Mouse (Mus musculus): ENCODE results near the gene Tmem176b. TPM values are rescaled to one million over a fixed set of nuclear protein-coding genes. Genes with fewer than 3 reads are reported as not detected.
"Not testable (repeated sequence)": the region's sequence is repeated elsewhere in the genome, so short reads cannot be mapped to it uniquely, and the experiment has no call there.

Gene Tmem176b
- total and polyA plus RNA-seq, 2 experiments from 2014 or later: 47.1 to 103 TPM

- ATAC-seq: no peak
- TF ChIP-seq CTCF (IDR thresholded peaks at IDR 0.05; ENCODE audit: low read depth): no peak
- WGBS: 85% methylated on average over 5 of the region's 5 CpGs
- Histone ChIP-seq H3K27ac (ENCODE audit: low read depth, low read length) (no peak overlapping the region), H3K4me2 (ENCODE audit: low read depth) (no peak overlapping the region), H3K9ac (no peak overlapping the region), H3K4me1 (ENCODE audit: insufficient read depth) (no peaks in the 10 kb centered on the region), H3K36me3 (ENCODE audit: insufficient read depth) (peaks cover 11% of the 10 kb centered on the region; the same call in 1 of the 2 replicates), H3K27me3 (ENCODE audit: insufficient read depth, low read length) (no peaks in the 10 kb centered on the region), H3K9me3 (ENCODE audit: low read length) (no peaks in the 10 kb centered on the region), H3K4me3 (ENCODE audit: low read depth, low read length) (no peak overlapping the region)
- no peak for DNase-seq
These were observed 10.2 kb downstream of the Tmem176b start for GRCm38 (mm10) chr6:48831141-48831540.

GRCm38 (mm10) chr6:48830241-48830640 is 11.1 kb downstream of the Tmem176b start:
- Histone ChIP-seq H3K9me3 (ENCODE audit: low read length) (no peaks in the 10 kb centered on the region), H3K36me3 (ENCODE audit: insufficient read depth) (peaks cover 11% of the 10 kb centered on the region; the same call in 1 of the 2 replicates), H3K27me3 (ENCODE audit: insufficient read depth, low read length) (no peaks in the 10 kb centered on the region), H3K9ac (no peak overlapping the region), H3K4me2 (ENCODE audit: low read depth) (no peak overlapping the region), H3K27ac (ENCODE audit: low read depth, low read length) (no peak overlapping the region), H3K4me1 (ENCODE audit: insufficient read depth) (no peaks in the 10 kb centered on the region), H3K4me3 (ENCODE audit: low read depth, low read length) (no peak overlapping the region)
- no peak for TF ChIP-seq CTCF (IDR thresholded peaks at IDR 0.05; ENCODE audit: low read depth)
- WGBS: 56% methylated on average over 1 of the region's 1 CpGs
- DNase-seq (no peak), ATAC-seq (no peak)

- DNase-seq: no peak
- Histone ChIP-seq H3K9ac (no peak overlapping the region), H3K4me1 (ENCODE audit: insufficient read depth) (no peaks in the 10 kb centered on the region), H3K9me3 (ENCODE audit: low read length) (no peaks in the 10 kb centered on the region), H3K36me3 (ENCODE audit: insufficient read depth) (peaks cover 10% of the 10 kb centered on the region; the same call in 1 of the 2 replicates), H3K27me3 (ENCODE audit: insufficient read depth, low read length) (no peaks in the 10 kb centered on the region), H3K4me3 (ENCODE audit: low read depth, low read length) (no peak overlapping the region), H3K4me2 (ENCODE audit: low read depth) (no peak overlapping the region), H3K27ac (ENCODE audit: low read depth, low read length) (no peak overlapping the region)
- TF ChIP-seq CTCF (IDR thresholded peaks at IDR 0.05; ENCODE audit: low read depth): no peak
- no peak for ATAC-seq
These were observed 11.6 kb downstream of the Tmem176b start for GRCm38 (mm10) chr6:48829651-48830050.

GRCm38 (mm10) chr6:48828976-48829375 is 12.3 kb downstream of the Tmem176b start:
- WGBS: 85% methylated on average over 1 of the region's 1 CpGs
- ATAC-seq (no peak), DNase-seq (no peak)
- Histone ChIP-seq H3K27me3 (ENCODE audit: insufficient read depth, low read length) (no peaks in the 10 kb centered on the region), H3K9ac (no peak overlapping the region), H3K4me2 (ENCODE audit: low read depth) (no peak overlapping the region), H3K27ac (ENCODE audit: low read depth, low read length) (no peak overlapping the region), H3K9me3 (ENCODE audit: low read length) (no peaks in the 10 kb centered on the region), H3K4me3 (ENCODE audit: low read depth, low read length) (no peak overlapping the region), H3K36me3 (ENCODE audit: insufficient read depth) (peaks cover 3% of the 10 kb centered on the region; the same call in 1 of the 2 replicates), H3K4me1 (ENCODE audit: insufficient read depth) (no peaks in the 10 kb centered on the region)
- no peak for TF ChIP-seq CTCF (IDR thresholded peaks at IDR 0.05; ENCODE audit: low read depth)

GRCm38 (mm10) chr6:48825016-48825415 is 16.3 kb downstream of the Tmem176b start:
- Histone ChIP-seq H3K4me1 (ENCODE audit: insufficient read depth) (no peaks in the 10 kb centered on the region), H3K9me3 (ENCODE audit: low read length) (no peaks in the 10 kb centered on the region), H3K9ac (no peak overlapping the region), H3K27ac (ENCODE audit: low read depth, low read length) (no peak overlapping the region), H3K27me3 (ENCODE audit: insufficient read depth, low read length) (no peaks in the 10 kb centered on the region), H3K4me3 (ENCODE audit: low read depth, low read length) (no peak overlapping the region), H3K36me3 (ENCODE audit: insufficient read depth) (no peaks in the 10 kb centered on the region), H3K4me2 (ENCODE audit: low read depth) (no peak overlapping the region)
- ATAC-seq (no peak), DNase-seq (no peak)
- no peak for TF ChIP-seq CTCF (IDR thresholded peaks at IDR 0.05; ENCODE audit: low read depth)
- WGBS: 73% methylated on average over 7 of the region's 7 CpGs

- not testable (repeated sequence) for ATAC-seq; H3K9me3 ChIP-seq (ENCODE audit: low read length); H3K9ac ChIP-seq; DNase-seq; H3K4me1 ChIP-seq (ENCODE audit: insufficient read depth); H3K27ac ChIP-seq (ENCODE audit: low read depth, low read length); H3K36me3 ChIP-seq (ENCODE audit: insufficient read depth); H3K4me2 ChIP-seq (ENCODE audit: low read depth); H3K27me3 ChIP-seq (ENCODE audit: insufficient read depth, low read length); H3K4me3 ChIP-seq (ENCODE audit: low read depth, low read length)
- 85% methylated on average over 7 of the region's 7 CpGs for WGBS
These were observed 19.1 kb downstream of the Tmem176b start for GRCm38 (mm10) chr6:48821991-48822785.

- Histone ChIP-seq H3K4me1 (ENCODE audit: insufficient read depth) (no peaks in the 10 kb centered on the region), H3K27ac (ENCODE audit: low read depth, low read length) (no peak overlapping the region), H3K4me3 (ENCODE audit: low read depth, low read length) (no peak overlapping the region), H3K4me2 (ENCODE audit: low read depth) (no peak overlapping the region), H3K9ac (no peak overlapping the region), H3K27me3 (ENCODE audit: insufficient read depth, low read length) (no peaks in the 10 kb centered on the region), H3K9me3 (ENCODE audit: low read length) (no peaks in the 10 kb centered on the region), H3K36me3 (ENCODE audit: insufficient read depth) (no peaks in the 10 kb centered on the region)
- ATAC-seq (peak; percentile 34; the same call in 1 of the 2 replicates), DNase-seq (peak; percentile 85)
- 4% methylated on average over 6 of the region's 6 CpGs for WGBS
- peak; percentile 83 for TF ChIP-seq CTCF (IDR thresholded peaks at IDR 0.05; ENCODE audit: low read depth)
These were observed 23.5 kb downstream of the Tmem176b start for GRCm38 (mm10) chr6:48817815-48818214.
